Mouse (Mus musculus): ENCODE data around the gene Hmcn2.

Gene Hmcn2

DNA sequence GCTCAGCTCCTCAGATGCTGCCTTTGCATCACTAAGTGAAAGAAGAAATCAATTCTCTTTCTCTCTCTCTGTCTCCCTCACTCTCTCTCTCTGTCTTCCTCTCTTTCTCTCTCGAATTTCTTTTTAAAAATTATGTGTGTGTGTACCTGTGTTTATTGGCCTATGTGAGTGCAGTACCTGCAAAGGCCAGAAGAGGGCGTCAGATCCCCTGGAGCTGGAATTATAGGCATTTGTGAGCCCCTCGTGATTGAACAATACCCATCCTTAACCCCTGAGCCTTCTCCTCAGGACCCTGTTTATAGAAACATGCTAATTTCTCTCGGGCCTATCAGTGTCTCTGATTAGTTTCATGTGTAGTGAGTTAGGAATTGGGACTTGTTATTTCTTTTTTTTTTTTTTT is 6.0 kb upstream of the Hmcn2 start:
- DNase-seq, result no peak

GRCm38 (mm10) chr2:31309549-31309948 is 4.7 kb upstream of the Hmcn2 start:
- DNase-seq, result no peak

DNA sequence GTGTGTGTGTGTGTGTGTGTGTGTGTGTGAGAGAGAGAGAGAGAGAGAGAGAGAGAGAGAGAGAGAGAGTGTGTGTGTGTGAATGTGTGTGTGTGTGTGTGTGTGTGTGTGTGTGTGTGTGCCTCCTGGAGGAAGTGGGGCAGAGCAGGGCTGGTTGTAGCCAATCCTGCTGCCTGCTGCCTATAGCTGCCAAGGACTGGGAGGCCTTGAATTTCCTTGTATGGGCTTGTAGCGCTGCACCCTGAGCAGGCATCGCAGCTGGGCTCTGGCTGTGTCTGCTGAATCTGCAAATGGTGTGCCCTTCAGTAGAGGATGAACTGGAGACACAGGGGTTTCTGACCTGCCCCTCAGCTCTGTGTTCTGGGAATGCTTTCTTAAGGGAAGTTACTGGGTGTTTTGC is 3.9 kb downstream of the Hmcn2 start:
- DNase-seq, result no peak

DNA sequence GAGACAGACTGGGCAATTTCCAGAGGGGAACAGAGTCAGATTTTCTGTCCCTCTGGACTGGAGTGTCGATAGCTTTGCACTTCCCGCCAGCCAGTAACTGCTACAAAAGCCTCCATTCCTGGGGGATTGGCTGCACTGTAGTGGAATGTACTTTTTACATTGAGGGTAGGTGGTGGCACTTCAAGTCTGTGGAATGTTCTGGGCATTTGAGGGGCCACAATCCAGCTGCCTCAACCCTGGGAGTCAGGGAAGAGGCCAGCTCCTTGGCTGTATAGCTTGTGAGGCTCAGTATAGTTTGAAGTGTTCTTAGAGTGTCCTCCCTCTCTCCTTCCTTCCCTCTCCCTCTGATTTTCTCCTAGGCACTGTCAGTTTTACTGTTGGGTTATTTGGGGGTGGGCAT is 5.0 kb downstream of the Hmcn2 start:
- DNase-seq, result no peak

DNA sequence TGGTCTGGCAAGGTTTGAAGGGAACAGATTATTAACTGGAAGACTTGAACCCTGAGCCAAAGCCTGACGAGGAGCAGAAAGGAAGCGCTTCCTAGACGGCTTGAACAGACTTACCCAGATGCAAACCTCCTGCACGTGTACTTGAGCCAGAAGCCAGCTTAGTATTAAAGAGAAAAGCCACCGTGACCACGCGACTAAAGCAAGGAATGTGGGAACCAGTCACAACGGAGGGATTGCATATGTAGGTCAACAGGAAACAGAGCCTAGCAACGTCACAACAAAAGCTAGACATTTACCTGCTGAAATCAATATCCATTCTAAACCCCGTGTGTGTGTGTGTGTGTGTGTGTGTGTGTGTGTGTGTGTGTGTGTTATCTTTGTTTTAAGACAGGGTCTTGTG is 13.0 kb downstream of the Hmcn2 start:
- no peak for DNase-seq

GRCm38 (mm10) chr2:31337706-31338330 is 23.6 kb downstream of the Hmcn2 start:
- DNase-seq, result peak; percentile 17

- DNase-seq, result no peak
Measured at GRCm38 (mm10) chr2:31339826-31340225, 25.6 kb downstream of the Hmcn2 start.

- no peak for DNase-seq
Measured at GRCm38 (mm10) chr2:31341726-31342535, 27.7 kb downstream of the Hmcn2 start.

GRCm38 (mm10) chr2:31346096-31346495 is 31.9 kb downstream of the Hmcn2 start:
- peak; percentile 14 for DNase-seq

DNA sequence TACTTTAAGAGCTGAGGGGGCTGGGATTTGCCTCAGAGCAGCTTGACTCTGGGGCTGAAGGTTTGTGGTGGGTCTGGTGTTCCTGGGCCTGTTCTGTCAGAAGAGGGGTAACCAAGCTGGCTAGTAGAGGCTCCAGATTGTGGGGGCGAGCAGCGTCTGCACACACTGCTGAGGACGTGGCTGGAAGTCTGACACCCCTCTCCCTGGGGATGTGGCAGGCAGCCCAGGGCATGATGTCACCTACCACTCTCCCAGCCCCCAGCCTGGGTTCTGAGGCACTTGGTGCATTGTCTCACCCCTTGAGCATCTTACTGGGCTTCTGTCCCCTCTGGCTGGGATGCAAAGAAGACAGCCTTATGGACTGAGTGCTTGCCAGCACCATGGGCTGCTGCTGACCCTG is 34.2 kb downstream of the Hmcn2 start:
- DNase-seq, result no peak

GRCm38 (mm10) chr2:31348850-31349249 is 34.6 kb downstream of the Hmcn2 start:
- no peak for DNase-seq

DNA sequence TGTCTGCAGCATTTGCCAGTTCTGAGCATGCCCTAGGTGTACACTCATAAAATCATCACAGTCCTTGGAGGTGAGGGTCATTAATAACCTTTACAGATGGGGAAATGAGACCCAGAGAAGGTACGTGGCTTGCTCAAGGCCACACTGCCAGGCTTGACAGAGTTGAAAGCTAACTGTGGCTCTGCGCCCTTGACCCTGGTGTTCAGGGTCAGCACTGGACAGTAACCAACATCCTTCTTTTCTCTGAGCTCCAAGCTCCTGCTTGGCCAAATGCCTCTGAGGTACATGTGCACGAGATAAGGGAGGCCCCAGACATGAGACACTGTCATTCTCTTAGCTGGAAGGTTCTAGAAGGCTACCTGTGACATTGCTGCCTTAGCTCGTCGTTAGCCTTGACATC is 42.6 kb downstream of the Hmcn2 start:
- no peak for DNase-seq

GRCm38 (mm10) chr2:31359316-31359715 is 45.1 kb downstream of the Hmcn2 start:
- no peak for DNase-seq

GRCm38 (mm10) chr2:31367186-31367585 is 53.0 kb downstream of the Hmcn2 start:
- no peak for DNase-seq

GRCm38 (mm10) chr2:31371396-31371795 is 57.2 kb downstream of the Hmcn2 start:
- DNase-seq, result no peak

GRCm38 (mm10) chr2:31372186-31372585 is 58.0 kb downstream of the Hmcn2 start:
- DNase-seq, result no peak

GRCm38 (mm10) chr2:31374415-31374814 is 60.2 kb downstream of the Hmcn2 start:
- no peak for DNase-seq

- no peak for DNase-seq
Measured at GRCm38 (mm10) chr2:31376057-31376456, 61.8 kb downstream of the Hmcn2 start.

DNA sequence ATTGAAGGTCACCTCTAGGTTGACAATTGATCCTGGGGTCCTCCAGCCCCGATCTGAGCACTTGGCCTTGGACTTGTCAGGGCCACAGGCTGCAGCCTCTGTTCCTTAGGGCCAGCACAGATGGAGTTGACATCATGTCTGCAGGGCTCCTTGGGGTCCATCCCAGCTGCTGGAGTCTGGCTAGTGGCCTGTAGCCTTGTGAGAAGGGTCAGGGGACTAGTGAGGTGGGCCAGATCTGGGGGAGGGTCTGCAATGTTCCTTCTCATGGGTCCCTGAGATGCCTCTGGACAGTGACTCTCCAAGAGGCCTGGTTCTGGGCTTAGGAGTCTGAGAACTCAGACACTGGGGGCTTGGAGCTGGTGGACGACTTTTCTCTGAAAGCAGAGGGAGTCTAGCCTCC is 63.3 kb downstream of the Hmcn2 start:
- DNase-seq, result no peak

- peak; percentile 37 for DNase-seq
Measured at GRCm38 (mm10) chr2:31381292-31381846, 67.2 kb downstream of the Hmcn2 start.

- peak; percentile 40 for DNase-seq
Measured at GRCm38 (mm10) chr2:31382952-31383351, 68.7 kb downstream of the Hmcn2 start.

DNA sequence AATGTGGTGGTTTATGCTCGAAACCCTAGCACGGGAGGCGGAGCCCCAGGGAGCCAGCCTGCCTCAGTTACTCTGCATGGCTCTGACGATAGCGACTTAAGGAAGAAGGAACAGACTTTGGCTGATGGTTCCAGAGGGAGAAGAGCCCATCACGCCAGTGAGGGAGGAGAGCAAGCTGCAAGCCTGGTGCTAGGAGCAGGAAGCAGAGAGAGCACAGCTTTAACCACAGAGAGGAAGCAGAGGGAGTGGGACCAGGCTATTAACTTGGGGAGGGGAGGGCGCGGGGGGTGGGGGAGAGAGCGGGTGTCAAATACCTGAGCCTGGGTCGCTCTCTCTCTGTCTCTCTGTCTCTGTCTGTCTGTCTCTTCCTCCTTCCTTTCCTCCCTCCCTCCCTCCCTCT is 102.8 kb downstream of the Hmcn2 start:
- DNase-seq, result no peak

- no peak for DNase-seq
Measured at GRCm38 (mm10) chr2:31418021-31418420, 103.8 kb downstream of the Hmcn2 start.

DNA sequence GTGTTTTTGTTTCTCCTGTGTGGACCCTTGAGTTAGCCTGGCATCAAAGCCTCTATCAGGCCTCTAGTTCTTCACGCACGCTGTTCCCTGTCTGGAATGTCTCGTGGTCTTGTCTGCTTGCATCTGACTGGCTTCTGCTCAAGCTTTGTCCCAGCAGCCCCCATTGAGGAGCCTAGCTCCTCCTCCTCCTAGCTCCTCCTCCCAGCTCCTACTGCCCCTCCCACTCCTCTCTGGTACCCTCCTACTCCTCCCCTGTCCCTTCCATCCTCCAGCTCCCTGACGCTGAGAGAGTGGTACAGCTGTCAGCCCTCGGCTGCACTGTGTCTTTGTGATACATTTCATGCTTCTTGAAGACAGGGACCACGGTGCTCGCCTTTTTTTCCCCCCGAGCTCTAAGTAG is 104.4 kb downstream of the Hmcn2 start:
- DNase-seq, result no peak

Measured in right cerebral cortex, postnatal 4 days (tissue).